Mouse (Mus musculus) kidney, embryonic 15.5 days (tissue): ENCODE measurements around the gene Atp6v1fnb. TPM values are rescaled to one million over a fixed set of nuclear protein-coding genes. Genes with fewer than 3 reads are reported as not detected.

Source experiments
- ATAC-seq: fragments of 200-750 bp; cut with Nextera tagmentation; replicated peaks from 2 replicates; pipeline ENCODE4 v1.8.0; 2017; ENCODE audit warnings: moderate TSS enrichment; ENCODE audit not compliant: low FRiP score
- H3K27ac ChIP-seq: fragments of 300-500 bp; sonication (generic); 2 replicates; pipeline ENCODE4 v1.5.1; 2015; ENCODE audit warnings: mild to moderate bottlenecking, inconsistent platforms
- H3K27me3 ChIP-seq: fragments of 300-500 bp; sonication (generic); 2 replicates; pipeline ENCODE4 v1.6.1; 2015; ENCODE audit warnings: inconsistent platforms
- H3K36me3 ChIP-seq: fragments of 300-500 bp; sonication (generic); 2 replicates; pipeline ENCODE4 v1.6.1; 2015; ENCODE audit warnings: inconsistent platforms
- H3K4me1 ChIP-seq: fragments of 300-500 bp; sonication (generic); 2 replicates; pipeline ENCODE4 v1.6.1; 2015; ENCODE audit warnings: inconsistent platforms
- H3K4me2 ChIP-seq: fragments of 300-500 bp; sonication (generic); 2 replicates; pipeline ENCODE4 v1.6.1; 2015; ENCODE audit warnings: moderate library complexity, mild to moderate bottlenecking, inconsistent platforms
- H3K4me3 ChIP-seq: fragments of 300-500 bp; sonication (generic); replicated peaks from 2 replicates; pipeline ENCODE4 v1.5.1; 2015; ENCODE audit warnings: mild to moderate bottlenecking, inconsistent platforms
- H3K9ac ChIP-seq: fragments of 300-500 bp; sonication (generic); 2 replicates; pipeline ENCODE4 v1.6.1; 2015; ENCODE audit warnings: mild to moderate bottlenecking, inconsistent platforms
- H3K9me3 ChIP-seq: fragments of 300-500 bp; sonication (generic); replicated peaks from 2 replicates; pipeline ENCODE4 v1.6.1; 2016; ENCODE audit warnings: inconsistent platforms
- WGBS: fragments of 180-500 bp; shearing (Covaris S2); methylation state at CpG from one replicate; pipeline ENCODE4 v1.1.7; 2015; ENCODE audit warnings: mixed read lengths; 5-methylcytosine and 5-hydroxymethylcytosine counted together
- polyA plus RNA-seq: library from polyadenylated mRNA; unstranded; fragments of >200 nt; fragmentation: Nextera tagmentation; extraction: Ambion mirVana; gene quantifications from 2 replicates; pipeline ENCODE4 v1.2.1, GENCODE M21; 2015

The Atp6v1fnb gene
- polyA plus RNA-seq, 1 experiment from 2014 or later: not detected

- no peak; the same call in none of the 2 replicates for ATAC-seq
- Histone ChIP-seq H3K4me2 (peak overlapping the region; percentile 86), H3K27ac (0 out of 2 replicates have a peak overlapping the region, but pooled peaks have one; percentile 11), H3K4me3 (peak overlapping the region; percentile 72), H3K27me3 (no peaks in the 10 kb centered on the region), H3K4me1 (peaks cover 39% of the 10 kb centered on the region), H3K36me3 (peaks cover 14% of the 10 kb centered on the region; the same call in 1 of the 2 replicates), H3K9me3 (no peaks in the 10 kb centered on the region), H3K9ac (peak overlapping the region; percentile 64; the same call in 1 of the 2 replicates)
- 21% methylated on average over 8 of the region's 8 CpGs for WGBS
Measured at GRCm38 (mm10) chr6:29506834-29507233, 35.6 kb downstream of the Atp6v1fnb start.

GRCm38 (mm10) chr6:29507447-29508309 lies 36.4 kb downstream of the Atp6v1fnb start, which contains the start of gene Kcp:
Gene Kcp, minus strand, starts transcription at chr6:29507952.
- peak within 1 kb of the TSS; percentile 86 for H3K4me2 ChIP-seq
- peaks cover 42% of the 10 kb centered on the region for H3K4me1 ChIP-seq
- no peaks in the 10 kb centered on the region for H3K9me3 ChIP-seq
- peak; percentile 79 for ATAC-seq
- WGBS: 1% methylated on average over 47 of the region's 47 CpGs
- H3K4me3 ChIP-seq: peak within 1 kb of the TSS; percentile 72
- peak within 1 kb of the TSS; percentile 64 for H3K9ac ChIP-seq
- no peaks in the 10 kb centered on the region for H3K27me3 ChIP-seq
- peak within 1 kb of the TSS; percentile 43 for H3K27ac ChIP-seq
- peaks cover 8% of the 10 kb centered on the region; the same call in 1 of the 2 replicates for H3K36me3 ChIP-seq

GRCm38 (mm10) chr6:29509086-29509485 lies 37.8 kb downstream of the Atp6v1fnb start:
- WGBS: 20% methylated on average over 2 of the region's 2 CpGs
- H3K27ac ChIP-seq: peak overlapping the region; percentile 43

GRCm38 (mm10) chr6:29513284-29513683 lies 42.0 kb downstream of the Atp6v1fnb start:
- H3K36me3 ChIP-seq: no peaks in the 10 kb centered on the region
- peak overlapping the region; percentile 89 for H3K27ac ChIP-seq
- peak overlapping the region; percentile 49 for H3K4me2 ChIP-seq
- peak overlapping the region; percentile 7; the same call in 1 of the 2 replicates for H3K4me3 ChIP-seq
- H3K9me3 ChIP-seq: no peaks in the 10 kb centered on the region
- no peak overlapping the region for H3K9ac ChIP-seq
- under 1% methylated on average over 11 of the region's 11 CpGs for WGBS
- peaks cover 34% of the 10 kb centered on the region for H3K4me1 ChIP-seq
- peak; percentile 88 for ATAC-seq
- H3K27me3 ChIP-seq: no peaks in the 10 kb centered on the region

More at GRCm38 (mm10) chr6:29509086-29509485, 37.8 kb downstream of the Atp6v1fnb start:
- H3K4me3 ChIP-seq: no peak overlapping the region
- H3K9ac ChIP-seq: no peak overlapping the region
- peaks cover 55% of the 10 kb centered on the region for H3K4me1 ChIP-seq
- no peaks in the 10 kb centered on the region for H3K27me3 ChIP-seq
- 0 out of 2 replicates have a peak overlapping the region, but pooled peaks have one; percentile 86 for H3K4me2 ChIP-seq
- no peak for ATAC-seq
- no peaks in the 10 kb centered on the region for H3K9me3 ChIP-seq
- peaks cover 3% of the 10 kb centered on the region; the same call in 1 of the 2 replicates for H3K36me3 ChIP-seq

DNA sequence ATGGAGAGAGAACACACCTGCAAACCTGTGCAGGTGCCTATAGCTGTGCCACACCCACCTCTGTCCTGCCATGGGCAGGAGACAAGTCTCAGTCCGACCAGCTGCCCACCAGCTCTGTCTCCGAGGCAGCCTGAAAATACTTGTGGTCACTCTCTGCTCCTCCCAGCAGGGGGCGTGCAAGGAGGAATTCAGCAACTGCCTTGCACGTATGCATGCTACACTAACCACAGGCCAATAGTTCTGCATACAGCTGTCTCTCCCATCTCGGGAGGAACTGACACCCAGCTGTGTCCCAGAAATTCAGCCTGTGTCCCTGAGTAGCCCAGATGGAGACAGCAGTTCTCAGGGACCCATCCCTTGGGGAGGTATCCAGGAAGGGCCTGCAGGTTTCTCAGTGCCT lies 45.9 kb downstream of the Atp6v1fnb start:
- Histone ChIP-seq H3K27ac (no peak overlapping the region), H3K9me3 (no peaks in the 10 kb centered on the region), H3K4me1 (peaks cover 23% of the 10 kb centered on the region), H3K4me3 (no peak overlapping the region), H3K36me3 (no peaks in the 10 kb centered on the region), H3K4me2 (no peak overlapping the region), H3K9ac (no peak overlapping the region), H3K27me3 (no peaks in the 10 kb centered on the region)
- ATAC-seq: peak; percentile 26
- 4% methylated on average over 5 of the region's 5 CpGs for WGBS

GRCm38 (mm10) chr6:29522626-29523300 lies 51.5 kb downstream of the Atp6v1fnb start:
- no peak overlapping the region for H3K4me3 ChIP-seq
- no peak overlapping the region for H3K9ac ChIP-seq
- whole genome bisulfite sequencing: 70% methylated on average over 6 of the region's 6 CpGs
- H3K27me3 ChIP-seq: peaks cover 21% of the 10 kb centered on the region
- H3K4me1 ChIP-seq: peaks cover 33% of the 10 kb centered on the region
- ATAC-seq: no peak
- no peaks in the 10 kb centered on the region for H3K36me3 ChIP-seq
- H3K9me3 ChIP-seq: no peaks in the 10 kb centered on the region
- peak overlapping the region; percentile 48; the same call in 1 of the 2 replicates for H3K27ac ChIP-seq
- H3K4me2 ChIP-seq: no peak overlapping the region

Other genes starting within 250 kb of the Atp6v1fnb start
- 30.2 and 33.2 TPM in 2 replicates for gene Hilpda, start 198.9 kb upstream of the Atp6v1fnb start, polyA plus RNA-seq
- 0.28 and 0.32 TPM in 2 replicates for gene Fam71f2, start 191.8 kb upstream of the Atp6v1fnb start, polyA plus RNA-seq
- 0.12 and 0.22 TPM in 2 replicates for gene Fam71f1, start 152.3 kb upstream of the Atp6v1fnb start, polyA plus RNA-seq
- gene Calu, start 123.4 kb upstream of the Atp6v1fnb start, polyA plus RNA-seq: 382 and 391 TPM in 2 replicates
- gene Opn1sw, start 83.0 kb upstream of the Atp6v1fnb start, polyA plus RNA-seq: 0.26 and 0.29 TPM in 2 replicates
- gene Ccdc136, start 75.1 kb upstream of the Atp6v1fnb start, polyA plus RNA-seq: 22.5 and 22.6 TPM in 2 replicates
- gene Flnc, start 38.2 kb upstream of the Atp6v1fnb start, polyA plus RNA-seq: 7.7 and 9.3 TPM in 2 replicates
- 268 and 287 TPM in 2 replicates for gene Atp6v1f, start 3.7 kb upstream of the Atp6v1fnb start, polyA plus RNA-seq
- 24.0 and 27.9 TPM in 2 replicates for gene Kcp, start 36.5 kb downstream of the Atp6v1fnb start, polyA plus RNA-seq
- 6.1 and 7.4 TPM in 2 replicates for gene Irf5, start 55.2 kb downstream of the Atp6v1fnb start, polyA plus RNA-seq
- gene Tnpo3, start 138.4 kb downstream of the Atp6v1fnb start, polyA plus RNA-seq: 91.3 and 93.2 TPM in 2 replicates
- 19.0 and 19.2 TPM in 2 replicates for gene Tspan33, start 222.8 kb downstream of the Atp6v1fnb start, polyA plus RNA-seq